8 mouse cellular contexts compared by ENCODE assay signal in the genomic region with DNA sequence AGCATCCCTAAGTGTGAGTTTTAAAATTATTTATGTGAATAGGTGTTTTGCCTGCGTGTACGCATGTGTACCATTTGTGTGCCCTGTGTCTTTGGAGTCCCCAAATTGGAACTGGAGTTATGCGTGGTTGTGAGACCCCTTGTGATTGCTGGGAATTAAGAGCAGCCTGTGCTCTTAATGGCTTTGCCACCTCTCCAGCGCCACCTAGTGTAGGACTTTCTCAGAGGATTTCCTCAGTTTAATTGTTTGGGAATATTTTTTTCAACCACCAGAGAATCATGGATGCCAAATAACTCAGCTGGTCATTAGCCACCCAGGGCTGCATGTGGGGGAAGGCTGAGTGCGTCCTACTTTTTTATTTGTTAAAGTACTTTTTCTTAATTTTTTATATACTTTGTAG.
DNase-seq lines count a peak whose midpoint lies in the region; ATAC-seq and TF ChIP-seq lines count a peak whose summit lies in the region.

No protein-coding gene starts in this region.

- H3K4me3 ChIP-seq in E14TG2a.4 (replicated peaks; ENCODE audit: low read length) = no peak overlapping the region
- no peak overlapping the region for H3K4me3 ChIP-seq in layer of hippocampus, adult 2 months
- no peak overlapping the region for H3K4me3 ChIP-seq in midbrain, postnatal 0 days (ENCODE audit: low read depth, low read length)

- TF ChIP-seq CTCF in E14TG2a.4 (conservative IDR thresholded peaks at IDR 0.05; ENCODE audit: low read length) = peak; percentile 81
- TF ChIP-seq CTCF in layer of hippocampus, adult 2 months (conservative IDR thresholded peaks at IDR 0.05) = peak; percentile 85
- TF ChIP-seq CTCF in midbrain, postnatal 0 days (IDR thresholded peaks at IDR 0.05) = peak; percentile 80

- H3K9ac ChIP-seq in midbrain, postnatal 0 days (replicated peaks; ENCODE audit: low read length, poor library complexity, severe bottlenecking) = no peak overlapping the region

- peak; percentile 37 to 75 for DNase-seq in left cerebral cortex, adult 18-20 months (ENCODE audit: low spot score in 2 of 2)
- no peak for DNase-seq in left cerebral cortex, adult 11 months (ENCODE audit: low spot score)
- peak; percentile 38 for DNase-seq in adrenal gland, adult 2 months
- DNase-seq in embryo, embryonic 10.5 days (ENCODE audit: low spot score) = peak; percentile 86
- peak; percentile 58 to 80 for DNase-seq in layer of hippocampus, adult 2 months (ENCODE audit: low spot score in 2 of 2)
- peak; percentile 88 for DNase-seq in midbrain, postnatal 0 days (ENCODE audit: low spot score)
- DNase-seq in ovary, adult 18-20 months (ENCODE audit: low spot score) = no peak

- no peaks in the 10 kb centered on the region for H3K9me3 ChIP-seq in E14TG2a.4 (ENCODE audit: low read length)
- H3K9me3 ChIP-seq in midbrain, postnatal 0 days (ENCODE audit: low read length) = no peaks in the 10 kb centered on the region

- no peaks in the 10 kb centered on the region for H3K36me3 ChIP-seq in E14TG2a.4 (ENCODE audit: insufficient read depth, low read length)
- H3K36me3 ChIP-seq in midbrain, postnatal 0 days (ENCODE audit: insufficient read depth, low read length) = no peaks in the 10 kb centered on the region

- no peak overlapping the region for H3K4me2 ChIP-seq in midbrain, postnatal 0 days (ENCODE audit: low read depth, low read length, poor library complexity, severe bottlenecking)

- H3K27ac ChIP-seq in layer of hippocampus, adult 2 months = no peak overlapping the region
- no peak overlapping the region for H3K27ac ChIP-seq in midbrain, postnatal 0 days (ENCODE audit: low read depth, low read length)

- ATAC-seq in midbrain, postnatal 0 days (ENCODE audit: low FRiP score) = no peak

- peaks cover 14% of the 10 kb centered on the region for H3K4me1 ChIP-seq in E14TG2a.4 (replicated peaks; ENCODE audit: low read depth, low read length)
- peaks cover 7% of the 10 kb centered on the region; the same call in 1 of the 2 replicates for H3K4me1 ChIP-seq in midbrain, postnatal 0 days (ENCODE audit: insufficient read depth, low read length)

- H3K27me3 ChIP-seq in E14TG2a.4 (ENCODE audit: insufficient read depth, low read length) = peaks cover 35% of the 10 kb centered on the region
- H3K27me3 ChIP-seq in midbrain, postnatal 0 days (ENCODE audit: insufficient read depth, low read length) = no peaks in the 10 kb centered on the region

- 66% methylated on average over 5 of the region's 5 CpGs for whole genome bisulfite sequencing in midbrain, postnatal 0 days

Comparison
In these comparisons a context has a peak if more than half of its experiments do, and no peak if none do; other contexts are left out.
1. DNase-seq: peak in left cerebral cortex, adult 18-20 months (2 of 2), adrenal gland, adult 2 months (single experiment), embryo, embryonic 10.5 days (single experiment), layer of hippocampus, adult 2 months (2 of 2) and midbrain, postnatal 0 days (single experiment); none in left cerebral cortex, adult 11 months (single experiment) and ovary, adult 18-20 months (single experiment).
2. Peak in every context shown above with its lines, with median percentiles within 50 percentile points of each other: CTCF ChIP-seq.